Mouse (Mus musculus) heart, embryonic 10.5 days (tissue): ENCODE data around the gene Tm4sf19. TPM values are rescaled to one million over a fixed set of nuclear protein-coding genes. Genes with fewer than 3 reads are reported as not detected.
"Not testable (repeated sequence)": the region's sequence is repeated elsewhere in the genome, so short reads cannot be mapped to it uniquely, and the experiment has no call there.

ENCODE experiments used
- DNase-seq: peaks from one replicate; pipeline ENCODE4 v3.0.0-alpha.2; 2017; ENCODE audit warnings: low spot score
- H3K27ac ChIP-seq: fragments of 300-500 bp; sonication (generic); 2 replicates; pipeline ENCODE4 v1.5.1; 2016; ENCODE audit warnings: mild to moderate bottlenecking
- H3K27me3 ChIP-seq: fragments of 300-500 bp; sonication (generic); 2 replicates; pipeline ENCODE4 v1.6.1; 2016; ENCODE audit warnings: mild to moderate bottlenecking; ENCODE audit not compliant: poor library complexity, insufficient read depth, severe bottlenecking
- H3K36me3 ChIP-seq: fragments of 300-500 bp; sonication (generic); 2 replicates; pipeline ENCODE4 v1.6.1; 2016; ENCODE audit warnings: mild to moderate bottlenecking, moderate library complexity
- H3K4me1 ChIP-seq: fragments of 300-500 bp; sonication (generic); 2 replicates; pipeline ENCODE4 v1.6.1; 2016; ENCODE audit warnings: mild to moderate bottlenecking
- H3K4me3 ChIP-seq: fragments of 300-500 bp; sonication (generic); 2 replicates; pipeline ENCODE4 v1.5.1; 2016; ENCODE audit warnings: mild to moderate bottlenecking, moderate library complexity
- H3K9me3 ChIP-seq: fragments of 300-500 bp; sonication (generic); 2 replicates; pipeline ENCODE4 v1.6.1; 2016; ENCODE audit warnings: mild to moderate bottlenecking, moderate library complexity
- WGBS: fragments of 180-500 bp; shearing (Covaris S2); methylation state at CpG from one replicate; pipeline ENCODE4 v1.1.7; 2016; 5-methylcytosine and 5-hydroxymethylcytosine counted together
- polyA plus RNA-seq: library from polyadenylated mRNA; unstranded; fragments of >200 nt; fragmentation: Nextera tagmentation; extraction: Ambion mirVana; gene quantifications from 2 replicates; pipeline ENCODE4 v1.2.1, GENCODE M21; 2016

The Tm4sf19 gene
- polyA plus RNA-seq, 1 experiment from 2014 or later: not detected

DNA sequence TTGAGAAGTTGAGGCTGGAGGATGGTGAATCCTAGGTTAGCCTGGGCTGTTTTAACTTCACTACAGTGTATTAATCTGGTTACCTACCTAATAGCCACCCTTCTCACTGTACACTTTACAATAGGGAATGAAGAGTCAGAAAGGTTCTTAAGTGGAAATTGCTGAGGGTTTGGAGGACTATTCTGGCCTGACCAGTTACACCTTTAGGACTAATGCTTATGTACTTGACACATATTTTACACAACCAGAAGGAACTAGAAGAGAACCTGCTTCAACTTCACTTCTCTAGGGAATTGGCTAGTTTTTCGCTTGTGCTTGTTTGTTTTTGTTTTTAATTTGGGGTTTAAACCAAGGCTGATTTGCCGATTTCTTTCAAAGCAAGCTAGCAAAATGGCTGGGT, 32.8 kb downstream of the Tm4sf19 start:
- Histone ChIP-seq H3K4me1 (peaks cover 28% of the 10 kb centered on the region), H3K27ac (no peak overlapping the region)
- WGBS: 81% methylated on average over 2 of the region's 2 CpGs

DNA sequence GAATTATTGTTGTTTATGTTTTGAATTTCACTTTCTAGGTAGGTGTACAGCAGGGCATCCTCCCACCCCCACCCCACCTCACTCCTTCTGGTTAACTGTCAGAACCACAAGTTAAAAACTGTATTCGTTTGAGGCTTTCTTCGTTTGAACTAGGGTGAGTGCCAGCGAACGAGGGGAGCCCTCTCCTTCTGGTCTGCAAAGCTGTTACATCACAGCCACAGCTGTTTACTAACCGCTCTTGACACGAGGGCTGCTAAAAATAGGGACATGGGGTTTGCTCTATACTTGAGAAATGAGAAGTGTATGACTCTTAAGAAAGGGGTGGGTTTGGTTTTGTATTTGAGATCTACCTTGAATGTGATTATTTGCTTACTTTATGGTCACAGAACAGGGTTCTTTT, 33.8 kb downstream of the Tm4sf19 start:
- Histone ChIP-seq H3K27ac (no peak overlapping the region), H3K4me3 (no peak overlapping the region), H3K9me3 (no peaks in the 10 kb centered on the region), H3K36me3 (no peaks in the 10 kb centered on the region), H3K27me3 (no peaks in the 10 kb centered on the region), H3K4me1 (peaks cover 28% of the 10 kb centered on the region)
- DNase-seq: no peak
- 31% methylated on average over 6 of the region's 6 CpGs for WGBS

More for the DNA sequence above, 32.8 kb downstream of the Tm4sf19 start:
- no peak overlapping the region for H3K4me3 ChIP-seq
- H3K36me3 ChIP-seq: no peaks in the 10 kb centered on the region
- no peaks in the 10 kb centered on the region for H3K9me3 ChIP-seq
- no peaks in the 10 kb centered on the region for H3K27me3 ChIP-seq
- DNase-seq: no peak

DNA sequence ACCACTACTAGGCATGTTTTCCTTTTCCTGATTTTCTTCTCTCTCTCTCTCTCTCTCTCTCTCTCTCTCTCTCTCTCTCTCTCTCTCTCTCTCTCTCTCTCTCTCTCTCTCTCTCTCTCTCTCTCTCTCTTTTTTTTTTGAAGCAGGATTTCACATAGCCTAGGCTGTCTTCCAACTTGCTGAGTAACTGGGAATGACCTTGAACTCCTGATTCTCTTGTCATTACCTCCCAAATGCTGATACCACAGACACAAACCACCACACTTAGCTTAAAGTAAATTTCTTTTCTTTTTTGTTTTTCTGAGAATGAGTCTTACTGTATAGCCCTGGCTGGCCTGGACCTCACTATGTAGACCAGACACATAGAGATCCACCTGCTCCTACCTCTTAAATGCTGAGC, 34.4 kb downstream of the Tm4sf19 start:
- Histone ChIP-seq H3K4me1 (peaks cover 25% of the 10 kb centered on the region), H3K27ac (no peak overlapping the region), H3K9me3 (no peaks in the 10 kb centered on the region)

DNA sequence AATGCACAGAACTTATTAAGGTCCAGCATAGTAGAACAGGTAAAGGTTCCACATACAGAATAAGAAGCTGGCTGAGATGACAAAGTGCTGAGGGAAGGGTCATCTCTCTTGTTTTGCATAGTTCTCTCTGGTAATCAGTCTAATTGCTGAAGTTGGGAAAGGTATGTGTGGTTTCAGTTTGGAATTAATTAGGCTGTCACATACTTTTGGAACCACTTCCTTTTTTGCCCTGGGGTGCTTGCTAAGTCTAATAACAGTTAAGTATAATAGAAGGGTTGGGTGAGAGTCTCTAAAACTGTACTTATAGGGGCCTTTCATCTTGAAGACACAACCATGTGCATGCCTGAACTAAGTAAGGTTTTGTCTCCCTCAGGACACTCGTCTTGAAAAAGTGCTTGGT, 36.4 kb downstream of the Tm4sf19 start:
- peaks cover 4% of the 10 kb centered on the region for H3K36me3 ChIP-seq
- no peaks in the 10 kb centered on the region for H3K9me3 ChIP-seq
- WGBS: 47% methylated on average over 1 of the region's 1 CpGs
- H3K4me1 ChIP-seq: peaks cover 18% of the 10 kb centered on the region
- no peaks in the 10 kb centered on the region for H3K27me3 ChIP-seq
- H3K27ac ChIP-seq: no peak overlapping the region
- no peak for DNase-seq
- no peak overlapping the region for H3K4me3 ChIP-seq

More for the DNA sequence above, 34.4 kb downstream of the Tm4sf19 start:
- Histone ChIP-seq H3K27me3 (no peaks in the 10 kb centered on the region), H3K4me3 (no peak overlapping the region), H3K36me3 (no peaks in the 10 kb centered on the region)
- DNase-seq: no peak

DNA sequence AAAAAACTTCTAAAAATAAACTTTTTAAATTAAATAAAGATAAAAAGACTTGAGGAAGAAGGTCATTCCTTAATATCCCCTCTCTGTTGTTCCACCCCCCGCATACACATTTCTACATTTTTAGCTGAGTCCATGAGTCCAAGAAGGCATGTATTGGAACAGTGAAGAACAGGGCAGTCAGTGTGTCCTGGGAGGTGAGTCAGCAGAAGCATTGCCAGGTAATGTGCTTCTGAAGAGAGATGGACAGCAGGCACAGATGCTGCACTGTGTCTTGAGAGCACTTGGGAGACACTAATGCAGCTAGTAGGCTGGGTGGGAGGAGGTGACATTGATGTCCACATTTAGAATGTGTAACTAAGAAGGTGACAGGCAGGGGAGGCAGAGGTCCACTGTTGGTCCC, 37.0 kb downstream of the Tm4sf19 start:
- 89% methylated on average over 1 of the region's 1 CpGs for WGBS
- Histone ChIP-seq H3K4me1 (peaks cover 14% of the 10 kb centered on the region), H3K27ac (no peak overlapping the region), H3K36me3 (peaks cover 4% of the 10 kb centered on the region), H3K9me3 (no peaks in the 10 kb centered on the region), H3K27me3 (no peaks in the 10 kb centered on the region), H3K4me3 (no peak overlapping the region)
- no peak for DNase-seq

DNA sequence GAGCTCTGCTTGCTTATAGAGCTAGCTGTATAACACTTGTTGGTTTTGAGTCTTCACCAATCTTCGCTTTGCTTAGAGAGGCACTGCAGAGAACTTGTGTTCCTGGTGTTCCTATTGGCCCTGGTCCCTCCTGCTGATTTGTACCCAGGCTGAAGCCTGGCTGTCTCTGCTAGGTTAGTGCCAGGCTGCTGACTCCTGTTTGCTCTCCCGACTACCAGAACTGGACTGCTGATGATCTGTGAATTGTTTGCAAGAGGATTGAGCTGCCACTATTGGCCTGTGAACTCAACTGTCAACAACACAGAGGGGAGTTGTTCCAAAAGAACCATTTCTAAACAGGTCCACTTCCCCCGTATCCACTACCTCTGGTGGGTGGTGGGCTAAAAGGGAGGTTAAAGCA, 41.1 kb downstream of the Tm4sf19 start:
- H3K27me3 ChIP-seq: no peaks in the 10 kb centered on the region
- H3K36me3 ChIP-seq: peaks cover 8% of the 10 kb centered on the region
- no peak overlapping the region for H3K27ac ChIP-seq
- no peak overlapping the region for H3K4me3 ChIP-seq
- peaks cover 18% of the 10 kb centered on the region for H3K4me1 ChIP-seq
- no peak for DNase-seq
- no peaks in the 10 kb centered on the region for H3K9me3 ChIP-seq
- 90% methylated on average over 3 of the region's 3 CpGs for WGBS

DNA sequence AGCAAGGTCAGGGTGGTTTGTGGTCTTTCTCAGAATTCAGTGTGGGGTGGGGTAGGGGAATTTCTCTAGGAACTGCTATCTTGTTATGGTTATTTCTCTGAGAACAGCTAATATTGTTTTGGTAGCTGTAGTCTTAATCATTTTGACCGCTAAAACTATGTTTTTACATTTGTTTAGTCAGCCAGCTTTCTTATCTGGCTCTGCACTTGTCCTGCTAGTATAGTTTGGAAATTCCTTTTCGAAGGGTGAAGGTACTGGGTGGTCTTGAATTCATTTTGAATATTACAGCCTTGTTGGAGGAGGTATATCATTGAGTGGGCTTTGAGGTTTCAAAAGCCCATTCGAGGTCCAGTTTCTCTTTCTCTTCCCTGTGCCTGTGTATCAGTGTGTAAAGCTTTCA, 44.3 kb downstream of the Tm4sf19 start:
- not testable (repeated sequence) for H3K27me3 ChIP-seq, H3K36me3 ChIP-seq, H3K9me3 ChIP-seq, H3K27ac ChIP-seq, H3K4me3 ChIP-seq, DNase-seq
- peaks cover 15% of the 10 kb centered on the region for H3K4me1 ChIP-seq
- 80% methylated on average over 3 of the region's 3 CpGs for WGBS

DNA sequence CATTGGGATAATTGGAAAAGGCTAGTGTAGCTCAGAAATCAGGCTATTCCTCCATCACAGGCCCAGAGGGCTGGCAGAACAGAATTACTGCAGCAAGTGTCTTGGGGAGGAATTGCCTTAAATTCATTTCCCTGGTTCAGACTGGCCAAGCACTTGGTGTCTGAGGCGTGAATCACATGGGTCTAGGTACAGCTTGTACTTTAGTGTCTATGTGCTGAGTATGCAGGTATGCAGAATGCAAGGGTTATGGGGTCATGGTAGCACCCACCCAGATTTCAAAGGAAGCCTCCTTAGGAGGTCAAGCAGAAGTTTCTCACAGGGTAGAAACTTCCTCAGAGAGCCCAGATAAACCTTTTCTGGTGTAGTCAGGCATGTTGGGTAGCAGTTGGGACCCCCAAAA, 45.3 kb downstream of the Tm4sf19 start:
- no peak overlapping the region for H3K4me3 ChIP-seq
- H3K36me3 ChIP-seq: peaks cover 8% of the 10 kb centered on the region
- no peaks in the 10 kb centered on the region for H3K9me3 ChIP-seq
- peaks cover 15% of the 10 kb centered on the region for H3K4me1 ChIP-seq
- DNase-seq: no peak
- no peak overlapping the region for H3K27ac ChIP-seq
- 81% methylated on average over 1 of the region's 1 CpGs for WGBS
- no peaks in the 10 kb centered on the region for H3K27me3 ChIP-seq

DNA sequence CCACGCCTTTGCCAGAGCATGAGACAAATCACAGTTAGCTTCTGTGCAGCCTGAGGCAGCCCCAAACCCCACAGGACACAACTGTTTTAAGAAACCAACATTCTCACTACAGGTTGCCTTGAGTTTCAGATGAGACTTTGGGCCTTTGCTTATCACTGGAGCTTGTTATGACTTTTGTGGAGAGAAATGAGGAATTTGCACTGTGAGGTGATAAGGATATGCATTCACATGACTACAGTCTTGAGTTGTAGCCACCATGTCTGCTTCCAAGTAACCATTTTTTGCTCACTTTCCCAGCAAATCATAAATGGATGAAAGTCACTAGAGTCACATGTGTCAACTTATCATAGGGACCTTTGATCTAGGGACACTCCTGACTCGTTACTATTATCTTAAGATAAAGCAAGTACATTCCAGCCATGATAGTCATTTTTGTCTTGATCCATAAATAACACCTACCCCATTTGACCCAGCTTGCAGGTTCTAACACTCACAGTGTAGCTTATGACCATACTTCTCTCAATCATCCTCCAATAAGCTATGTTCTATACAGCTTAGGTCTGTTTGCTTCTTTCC, 46.3 kb downstream of the Tm4sf19 start:
- no peak overlapping the region for H3K4me3 ChIP-seq
- H3K27me3 ChIP-seq: no peaks in the 10 kb centered on the region
- WGBS: 48% methylated on average over 2 of the region's 2 CpGs
- no peaks in the 10 kb centered on the region for H3K9me3 ChIP-seq
- H3K27ac ChIP-seq: no peak overlapping the region
- H3K36me3 ChIP-seq: peaks cover 4% of the 10 kb centered on the region; the same call in 1 of the 2 replicates
- peaks cover 15% of the 10 kb centered on the region for H3K4me1 ChIP-seq
- no peak for DNase-seq

DNA sequence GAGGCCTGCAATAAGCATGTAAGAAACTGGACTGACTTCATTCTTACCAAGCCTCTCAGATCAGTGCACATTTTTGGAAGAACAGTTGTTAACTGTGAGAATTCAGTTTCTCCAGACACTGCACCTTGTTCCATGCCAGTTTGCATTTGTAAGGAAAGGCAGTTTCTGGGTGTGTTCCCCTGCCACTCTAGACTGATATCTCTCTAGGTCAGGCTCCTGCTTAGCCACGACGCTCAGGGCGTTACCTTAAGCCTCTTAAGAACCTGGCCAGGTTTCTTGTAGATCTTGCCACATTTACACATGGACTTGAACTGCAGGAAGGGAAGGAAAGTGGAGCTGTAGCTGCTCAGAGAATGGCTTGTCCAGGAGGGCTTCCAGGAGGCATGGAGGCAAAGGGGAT, 49.4 kb downstream of the Tm4sf19 start:
- Histone ChIP-seq H3K4me1 (peaks cover 15% of the 10 kb centered on the region), H3K4me3 (no peak overlapping the region), H3K36me3 (peaks cover 20% of the 10 kb centered on the region), H3K27ac (no peak overlapping the region), H3K9me3 (no peaks in the 10 kb centered on the region), H3K27me3 (no peaks in the 10 kb centered on the region)
- no peak for DNase-seq
- WGBS: 81% methylated on average over 3 of the region's 3 CpGs

DNA sequence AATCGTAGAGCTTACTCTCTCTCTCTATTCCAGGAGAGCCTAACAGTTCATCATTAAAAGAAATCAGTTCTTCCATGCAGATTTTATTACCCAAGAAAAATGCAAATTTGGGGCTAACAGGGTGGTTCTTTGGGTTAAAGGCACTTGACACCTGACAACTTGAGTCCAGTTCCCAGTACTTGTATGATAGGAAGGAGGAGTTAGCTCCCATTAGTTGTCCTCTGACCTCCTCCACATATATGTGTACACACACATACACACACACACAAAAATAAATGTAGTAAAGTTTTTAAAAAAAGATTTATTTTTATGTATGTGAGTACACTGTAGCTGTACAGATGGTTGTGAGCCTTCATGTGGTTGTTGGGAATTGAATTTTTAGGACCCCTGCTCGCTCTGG, 49.8 kb downstream of the Tm4sf19 start:
- H3K36me3 ChIP-seq: peaks cover 24% of the 10 kb centered on the region
- WGBS: 88% methylated on average over 2 of the region's 2 CpGs
- peaks cover 15% of the 10 kb centered on the region for H3K4me1 ChIP-seq
- DNase-seq: no peak
- no peaks in the 10 kb centered on the region for H3K9me3 ChIP-seq
- H3K27ac ChIP-seq: no peak overlapping the region
- H3K27me3 ChIP-seq: no peaks in the 10 kb centered on the region
- H3K4me3 ChIP-seq: no peak overlapping the region

DNA sequence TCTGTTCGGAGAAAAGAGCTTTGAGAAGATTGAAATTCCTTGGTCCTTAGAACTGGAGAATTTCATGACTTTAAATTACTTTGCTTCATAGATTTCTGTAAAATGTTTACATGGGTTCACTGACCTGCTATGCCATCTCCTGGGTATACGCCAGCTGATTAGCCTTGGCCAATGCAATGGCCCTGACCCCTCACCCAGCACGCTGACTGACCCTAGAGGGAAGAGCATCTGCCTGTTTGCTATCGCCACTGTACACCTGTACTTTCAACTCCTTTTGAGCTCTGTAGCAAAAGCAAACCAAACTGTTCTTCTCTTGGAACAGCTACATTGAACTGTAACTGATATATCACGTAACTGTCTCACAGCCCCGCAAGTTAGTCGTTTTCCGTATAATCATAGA, 52.8 kb downstream of the Tm4sf19 start:
- 94% methylated on average over 8 of the region's 8 CpGs for WGBS
- no peak for DNase-seq
- Histone ChIP-seq H3K27ac (no peak overlapping the region), H3K4me1 (no peaks in the 10 kb centered on the region; the same call in 1 of the 2 replicates), H3K36me3 (peaks cover 43% of the 10 kb centered on the region), H3K4me3 (no peak overlapping the region), H3K27me3 (no peaks in the 10 kb centered on the region), H3K9me3 (no peaks in the 10 kb centered on the region)

DNA sequence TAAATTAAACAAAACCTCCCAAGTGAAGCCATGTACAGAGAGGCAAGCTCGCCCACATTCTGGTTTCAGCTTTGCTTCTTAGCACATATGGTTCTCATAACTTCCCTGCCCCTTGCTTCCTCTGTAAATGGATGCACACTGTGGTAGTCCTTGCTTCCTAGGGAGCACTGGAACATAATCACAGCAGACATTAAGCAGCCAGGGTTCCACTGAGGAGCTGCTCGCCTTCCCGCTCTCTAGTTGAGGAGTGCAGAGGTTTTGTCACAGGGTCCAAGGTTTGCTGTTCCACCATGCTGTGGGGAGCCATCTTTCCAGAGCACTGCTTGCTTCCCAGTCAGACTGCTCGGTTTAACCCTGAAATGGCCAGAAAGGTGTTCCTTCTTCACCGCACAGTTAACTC, 54.3 kb downstream of the Tm4sf19 start:
- WGBS: 90% methylated on average over 5 of the region's 5 CpGs

DNA sequence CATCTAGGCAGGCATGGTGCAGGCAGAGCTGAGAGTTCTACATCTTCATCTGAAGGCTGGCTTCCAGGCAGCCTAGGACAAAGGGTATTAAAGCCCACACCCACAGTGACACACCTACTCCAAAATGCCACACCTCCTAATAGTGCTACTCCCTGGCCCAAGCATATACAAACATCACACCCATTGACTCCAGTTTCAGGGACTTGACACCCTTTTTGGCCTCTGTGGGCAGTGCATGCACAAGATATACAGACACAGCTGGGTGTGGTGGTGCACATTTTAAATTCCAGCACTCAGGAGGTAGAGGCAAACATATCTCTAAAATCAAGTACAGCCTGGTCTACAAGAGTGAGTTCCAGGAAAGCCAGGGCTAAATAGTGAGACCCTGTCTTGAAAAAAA, 55.8 kb downstream of the Tm4sf19 start:
- no peak for DNase-seq
- H3K36me3 ChIP-seq: peaks cover 43% of the 10 kb centered on the region

More for the DNA sequence above, 54.3 kb downstream of the Tm4sf19 start:
- no peak for DNase-seq
- no peaks in the 10 kb centered on the region for H3K27me3 ChIP-seq
- H3K36me3 ChIP-seq: peaks cover 43% of the 10 kb centered on the region
- no peaks in the 10 kb centered on the region for H3K9me3 ChIP-seq
- H3K4me1 ChIP-seq: no peaks in the 10 kb centered on the region; the same call in 1 of the 2 replicates
- H3K4me3 ChIP-seq: no peak overlapping the region
- H3K27ac ChIP-seq: no peak overlapping the region

More for the DNA sequence above, 55.8 kb downstream of the Tm4sf19 start:
- H3K4me1 ChIP-seq: no peaks in the 10 kb centered on the region; the same call in 1 of the 2 replicates
- H3K9me3 ChIP-seq: no peaks in the 10 kb centered on the region
- H3K27ac ChIP-seq: no peak overlapping the region
- H3K27me3 ChIP-seq: no peaks in the 10 kb centered on the region
- H3K4me3 ChIP-seq: no peak overlapping the region
